Mouse (Mus musculus): ENCODE results near the gene Hspb6. TPM values are rescaled to one million over a fixed set of nuclear protein-coding genes. Genes with fewer than 3 reads are reported as not detected.
A peak's percentile ranks its signal among the peaks of the same experiment; 100 is the strongest.

The Hspb6 gene
- total RNA-seq, 4 experiments from 2014 or later, result 852 to 1,087 (median 985) TPM

- DNase-seq (ENCODE audit: low spot score), result peak; percentile 65
These were observed 1.1 kb downstream of the Hspb6 start for GRCm38 (mm10) chr7:30553021-30553589.

- no peak for DNase-seq (ENCODE audit: low spot score)
These were observed 2.0 kb downstream of the Hspb6 start for GRCm38 (mm10) chr7:30553810-30554584.

GRCm38 (mm10) chr7:30556894-30557536 lies 5.0 kb downstream of the Hspb6 start:
- no peak for DNase-seq (ENCODE audit: low spot score)

GRCm38 (mm10) chr7:30557901-30558514 lies 6.0 kb downstream of the Hspb6 start:
- DNase-seq (ENCODE audit: low spot score), result no peak

- DNase-seq (ENCODE audit: low spot score), result no peak
These were observed 6.9 kb downstream of the Hspb6 start for GRCm38 (mm10) chr7:30558656-30559442.

- peak; percentile 98 for DNase-seq (ENCODE audit: low spot score)
These were observed 7.5 kb downstream of the Hspb6 start, which contains the start of gene Lin37 for GRCm38 (mm10) chr7:30559443-30559954. TSS of gene Lin37 (minus strand) at chr7:30559838.

- DNase-seq (ENCODE audit: low spot score), result no peak
These were observed 8.3 kb downstream of the Hspb6 start for GRCm38 (mm10) chr7:30560296-30560695.

- no peak for DNase-seq (ENCODE audit: low spot score)
These were observed 10.6 kb downstream of the Hspb6 start for GRCm38 (mm10) chr7:30562526-30563116.

GRCm38 (mm10) chr7:30563117-30563905 lies 11.3 kb downstream of the Hspb6 start, which contains the start of the genes U2af1l4, Gm49396 and Psenen:
TSS of gene U2af1l4 (plus strand) at chr7:30563301.
TSS of gene Gm49396 (plus strand) at chr7:30563344.
TSS of gene Psenen (minus strand) at chr7:30563627.
- peak; percentile 97 for DNase-seq (ENCODE audit: low spot score)

GRCm38 (mm10) chr7:30563906-30564280 lies 11.9 kb downstream of the Hspb6 start:
- no peak for DNase-seq (ENCODE audit: low spot score)

- DNase-seq (ENCODE audit: low spot score), result no peak
These were observed 13.1 kb downstream of the Hspb6 start, which contains the start of gene Igflr1 for GRCm38 (mm10) chr7:30564970-30565571. TSS of gene Igflr1 (plus strand) at chr7:30565427.

- no peak for DNase-seq (ENCODE audit: low spot score)
These were observed 14.1 kb downstream of the Hspb6 start for GRCm38 (mm10) chr7:30566033-30566432.

- no peak for DNase-seq (ENCODE audit: low spot score)
These were observed 15.6 kb downstream of the Hspb6 start for GRCm38 (mm10) chr7:30567555-30567954.

- DNase-seq (ENCODE audit: low spot score), result no peak
These were observed 20.4 kb downstream of the Hspb6 start for GRCm38 (mm10) chr7:30572389-30572788.

- DNase-seq (ENCODE audit: low spot score), result peak; percentile 59
These were observed 21.0 kb downstream of the Hspb6 start for GRCm38 (mm10) chr7:30572969-30573368.

- no peak for DNase-seq (ENCODE audit: low spot score)
These were observed 28.0 kb downstream of the Hspb6 start for GRCm38 (mm10) chr7:30579950-30580349.

- no peak for DNase-seq (ENCODE audit: low spot score)
These were observed 29.6 kb downstream of the Hspb6 start for GRCm38 (mm10) chr7:30581547-30581946.

- DNase-seq (ENCODE audit: low spot score), result no peak
These were observed 32.4 kb downstream of the Hspb6 start for GRCm38 (mm10) chr7:30584339-30584738.

GRCm38 (mm10) chr7:30585170-30585569 lies 33.2 kb downstream of the Hspb6 start:
- DNase-seq (ENCODE audit: low spot score), result no peak
